Mouse (Mus musculus) heart, postnatal 10 days (tissue): ENCODE measurements around the gene Gli1. TPM values are rescaled to one million over a fixed set of nuclear protein-coding genes. Genes with fewer than 3 reads are reported as not detected.
"Not testable (repeated sequence)": the region's sequence is repeated elsewhere in the genome, so short reads cannot be mapped to it uniquely, and the experiment has no call there.

Experiments used
- DNase-seq, 2 experiments: peaks; one replicate each; pipeline ENCODE4 v3.0.0; 2021
- intact Hi-C: fragments of 180-260 bp; cut with DNase I; formaldehyde crosslinking; loops from one replicate; pipeline ENCODE4 v1.15.1; 2025
- total RNA-seq, 2 experiments: library from RNA; stranded (reverse); gene quantifications; 2 replicates each; pipeline ENCODE4 v1.2.3; 2021

Gli1 gene
- total RNA-seq, 2 experiments from 2014 or later, result 2.1 to 2.5 TPM

DNA sequence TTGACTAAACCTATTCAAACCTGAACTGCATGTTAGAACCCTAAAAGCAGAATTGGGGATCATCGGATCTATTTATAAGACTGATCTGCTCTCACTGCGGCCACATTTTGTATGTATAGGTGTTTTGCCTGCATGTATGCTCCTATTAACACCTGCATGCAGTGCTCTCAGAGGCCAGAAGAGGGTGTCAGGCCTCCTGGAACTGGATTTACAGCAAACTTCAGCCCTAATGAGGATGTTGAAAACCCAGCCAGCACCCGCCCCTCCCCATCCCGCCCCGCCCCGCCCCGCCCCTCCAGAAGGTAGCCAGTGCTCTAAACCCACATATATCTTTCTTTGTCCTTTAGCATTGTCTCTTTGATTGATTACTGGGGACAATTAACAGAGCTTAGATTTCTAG, 17.3 kb downstream of the Gli1 start:
- peak; percentile 41 to 45 for DNase-seq
- intact Hi-C loops, result no loop called here

DNA sequence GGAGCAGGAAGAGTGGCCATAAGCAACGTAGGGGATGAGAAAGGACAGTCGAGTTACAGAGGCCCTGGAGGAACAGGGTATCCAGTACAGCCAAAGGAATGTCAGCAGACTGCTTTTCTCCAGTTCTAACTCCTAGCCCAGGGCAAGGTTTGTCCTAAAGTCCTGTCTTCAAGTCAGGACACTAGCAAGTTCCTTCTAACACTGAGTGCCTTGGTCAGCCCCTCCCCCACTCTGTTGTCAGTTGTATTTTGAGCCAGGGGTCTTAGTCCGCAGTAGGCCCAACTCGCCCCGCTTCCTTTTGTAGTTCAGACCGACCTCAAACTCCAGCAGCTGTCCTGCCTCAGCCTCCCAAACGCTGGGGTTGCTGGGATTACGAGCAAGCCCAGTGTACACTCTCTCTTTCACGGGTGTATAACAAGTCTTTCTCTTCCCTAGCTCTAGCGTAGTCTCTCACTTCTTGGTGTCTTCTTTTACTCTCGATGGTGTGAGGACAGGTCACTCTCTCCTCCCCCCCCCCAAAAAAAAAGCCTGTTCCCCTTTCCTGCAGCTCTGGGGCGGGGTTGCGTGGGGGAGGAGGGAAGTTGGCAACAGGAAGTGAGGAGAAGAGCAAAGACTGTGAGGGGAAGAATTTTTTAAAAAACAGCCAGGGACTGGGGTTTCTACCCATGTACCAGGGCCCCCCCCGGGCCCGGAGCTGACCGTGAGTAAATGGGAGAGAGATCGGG, 18.5 kb downstream of the Gli1 start:
- intact Hi-C loops, result no loop called here
- DNase-seq, result no peak

DNA sequence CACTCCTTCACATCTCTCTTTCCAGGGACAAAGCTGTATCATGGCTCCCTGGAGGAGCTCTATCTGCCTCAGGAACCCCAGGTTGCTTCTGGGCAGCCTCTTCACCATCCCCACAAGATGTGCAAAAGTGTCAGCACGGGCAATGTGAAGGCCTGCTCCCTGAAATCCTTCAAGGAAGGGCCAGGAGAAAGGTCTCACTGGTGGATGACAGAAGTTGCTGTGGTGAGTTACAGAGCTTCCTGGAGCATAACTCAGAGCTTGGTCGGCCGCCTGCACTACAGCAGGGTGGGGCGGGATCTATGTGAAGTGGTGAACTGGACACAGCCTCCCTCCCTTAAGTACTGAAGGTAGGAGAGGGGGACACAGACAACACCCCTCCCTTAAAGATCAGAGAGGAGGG, 19.1 kb downstream of the Gli1 start:
- no peak for DNase-seq
- intact Hi-C loops, result no loop called here

DNA sequence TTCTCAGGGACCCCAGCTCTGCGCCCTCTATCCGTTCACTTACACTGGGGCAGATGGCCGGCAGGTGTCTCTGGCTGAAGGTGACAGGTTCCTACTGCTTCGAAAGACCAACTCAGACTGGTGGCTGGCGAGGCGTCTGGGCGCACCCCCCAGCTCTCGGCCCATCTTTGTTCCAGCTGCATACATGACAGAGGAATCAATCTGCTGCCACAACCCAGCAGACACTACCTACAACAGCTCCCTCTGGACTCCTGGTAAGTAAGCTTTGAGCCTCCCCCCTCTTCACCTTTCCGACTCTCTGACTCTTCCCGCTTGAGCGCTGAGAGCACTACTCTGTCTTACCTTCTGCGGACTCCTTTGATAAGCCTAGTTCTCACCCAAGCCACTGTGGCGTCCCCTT, 19.6 kb downstream of the Gli1 start:
- DNase-seq, result no peak
- intact Hi-C loops, result no loop called here

DNA sequence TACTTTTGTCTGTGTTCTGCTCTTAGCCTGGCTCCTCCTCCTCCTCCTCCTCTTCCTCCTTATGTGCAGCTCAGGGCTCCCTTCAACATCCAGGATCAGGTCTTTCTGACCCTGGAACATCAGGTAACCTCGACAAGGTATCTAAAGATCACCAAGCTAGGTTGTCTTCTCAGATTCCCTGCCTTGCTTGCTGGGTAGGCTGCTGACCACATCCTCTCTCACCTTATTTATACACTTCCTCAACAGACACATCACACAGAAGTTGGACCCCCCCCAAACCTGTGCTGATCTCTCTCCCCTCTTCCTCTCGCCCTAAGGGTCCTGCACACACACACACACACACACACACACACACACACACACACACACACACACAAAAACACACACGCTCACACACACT, 20.2 kb downstream of the Gli1 start, which contains the start of gene Arhgap9:
TSS of gene Arhgap9 (plus strand) at position 344 of the 400 bp plus-strand sequence.
- no peak for DNase-seq
- intact Hi-C loops, result no loop called here

DNA sequence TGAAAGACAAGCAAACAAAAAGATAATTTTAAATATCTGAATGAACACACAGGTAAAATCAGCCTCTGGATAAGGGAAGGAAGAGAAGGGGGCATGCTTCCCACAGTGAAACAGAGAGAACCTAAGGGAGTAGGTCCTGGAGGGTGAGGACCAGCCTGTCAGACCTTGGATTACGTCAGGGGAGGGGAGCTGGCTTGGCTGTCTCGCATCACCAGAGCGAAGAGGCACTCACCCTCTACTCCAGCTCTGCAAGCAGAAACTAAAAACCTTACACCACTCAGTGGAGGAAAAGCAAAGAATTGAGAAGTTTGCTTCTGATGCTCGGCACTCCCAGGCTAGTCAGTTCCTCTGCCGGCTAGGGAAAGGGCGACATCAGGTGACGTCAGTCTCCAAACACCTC, 21.8 kb downstream of the Gli1 start:
- intact Hi-C loops, result no loop called here
- no peak for DNase-seq

DNA sequence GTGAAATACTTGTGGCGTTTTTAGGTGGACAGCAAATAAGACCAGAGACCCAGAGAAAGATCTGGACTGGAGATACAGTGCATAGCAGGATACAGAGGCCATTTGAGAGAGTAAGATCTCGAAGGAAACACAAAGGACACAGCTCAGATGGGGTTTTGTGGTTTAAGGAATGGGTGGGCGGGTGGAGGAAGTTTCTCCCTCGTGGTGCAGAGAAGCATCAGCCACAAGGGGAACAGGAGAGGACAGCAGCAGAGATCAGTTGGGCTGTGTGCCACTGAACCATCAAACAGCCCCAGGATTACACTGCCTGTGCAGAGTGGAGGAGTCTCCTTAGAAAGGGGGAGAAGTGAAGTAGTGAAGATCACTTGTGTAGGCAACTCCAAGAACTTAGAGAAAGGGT, 23.8 kb downstream of the Gli1 start:
- DNase-seq, result no peak
- intact Hi-C loops, result no loop called here

DNA sequence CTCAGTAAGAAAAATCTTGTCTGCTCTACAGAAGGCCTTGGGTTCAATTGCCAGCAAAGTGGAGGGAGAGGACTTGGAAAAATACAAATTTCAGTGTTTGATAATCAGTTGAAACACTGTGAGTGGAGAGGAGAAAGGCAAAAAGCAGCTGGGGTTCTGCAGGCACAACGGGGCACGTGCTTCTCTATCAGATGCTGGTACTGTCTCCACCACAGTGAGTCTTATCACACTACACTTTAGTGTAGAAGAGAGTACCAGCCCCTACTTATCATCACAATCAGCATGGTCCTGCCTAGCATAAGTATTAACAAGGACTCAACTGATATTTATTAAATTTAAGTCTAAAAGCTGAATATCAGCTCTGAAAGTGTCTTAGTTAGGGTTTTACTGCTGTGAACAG, 24.5 kb downstream of the Gli1 start:
- intact Hi-C loops, result no loop called here
- no peak for DNase-seq

DNA sequence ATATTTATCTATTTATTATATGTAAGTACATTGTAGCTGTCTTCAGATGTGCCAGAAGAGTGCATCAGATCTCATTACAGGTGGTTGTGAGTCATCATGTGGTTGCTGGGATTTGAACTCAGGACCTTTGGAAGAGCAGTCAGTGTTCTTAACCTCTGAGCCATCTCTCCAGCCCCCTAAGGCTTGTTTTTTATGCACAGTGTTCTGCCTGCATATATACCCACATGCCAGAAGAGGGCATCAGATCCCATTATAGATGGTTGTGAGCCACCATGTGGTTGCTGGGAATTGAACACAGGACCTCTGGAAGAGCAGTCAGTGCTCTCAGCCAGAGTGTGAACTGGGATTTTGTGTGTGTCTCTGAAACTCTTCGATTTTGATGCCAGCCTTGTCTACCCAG, 26.8 kb downstream of the Gli1 start:
- DNase-seq, intact Hi-C loops: not testable (repeated sequence)

DNA sequence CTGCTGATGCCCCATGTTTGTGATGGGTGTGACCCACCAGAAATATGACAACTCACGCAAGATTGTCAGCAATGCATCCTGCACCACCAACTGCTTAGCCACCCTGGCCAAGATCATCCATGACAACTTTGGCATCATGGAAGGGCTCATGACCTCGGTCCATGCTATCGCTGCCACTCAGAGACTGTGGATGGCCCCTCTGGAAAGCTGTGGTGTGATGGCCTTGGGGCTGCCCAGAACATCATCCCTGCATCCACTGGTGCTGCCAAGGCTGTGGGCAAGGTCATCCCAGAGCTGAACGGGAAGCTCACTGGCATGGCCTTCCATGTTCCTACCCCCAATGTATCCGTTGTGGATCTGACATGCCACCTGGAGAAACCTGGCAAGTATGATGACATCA, 28.3 kb downstream of the Gli1 start:
- intact Hi-C loops, result not testable (repeated sequence)

DNA sequence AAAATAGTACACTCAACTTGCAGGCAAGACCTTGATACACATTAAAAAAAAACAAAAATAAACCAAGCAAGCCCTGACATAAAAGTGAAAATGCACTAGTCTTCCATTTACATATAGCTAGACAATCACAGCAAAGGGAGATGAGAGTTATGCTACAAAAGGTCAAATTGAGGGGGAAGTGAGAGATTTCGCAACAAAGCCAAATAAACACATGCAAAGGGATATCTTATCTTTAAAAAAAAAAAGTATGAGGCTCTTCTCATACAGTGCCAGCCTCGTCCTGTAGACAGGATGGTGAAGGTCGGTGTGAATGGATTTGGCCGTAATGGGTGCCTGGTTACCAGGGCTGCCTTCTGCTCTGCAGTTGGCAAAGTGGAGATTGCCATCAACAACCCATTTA, 28.9 kb downstream of the Gli1 start:
- intact Hi-C loops, result loop anchor here (1.0 kb wide), 2 partner anchors 21 to 48 kb away; no protein-coding TSS in a partner anchor
- DNase-seq, result no peak

More for the DNA sequence above, 28.3 kb downstream of the Gli1 start:
- not testable (repeated sequence) for DNase-seq

DNA sequence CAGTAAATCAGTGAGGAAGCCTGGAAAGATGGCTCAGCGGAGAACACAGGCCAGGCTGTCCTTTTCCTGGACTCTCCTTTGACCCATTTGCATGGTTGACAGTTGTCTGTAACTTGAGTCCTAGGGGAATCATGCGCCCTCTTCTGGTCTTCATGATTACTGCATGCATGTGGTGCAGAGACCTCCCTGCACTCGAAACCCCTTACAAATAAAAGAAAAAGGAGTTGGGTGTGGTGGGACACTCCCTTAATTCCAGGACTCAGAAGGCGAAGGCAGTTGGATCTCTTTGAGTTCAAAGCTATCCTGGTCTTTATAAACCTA, 29.5 kb downstream of the Gli1 start:
- peak; percentile 90 to 93 for DNase-seq
- intact Hi-C loops, result loop anchor here (1.0 kb wide), 2 partner anchors 20 to 47 kb away; no protein-coding TSS in a partner anchor

DNA sequence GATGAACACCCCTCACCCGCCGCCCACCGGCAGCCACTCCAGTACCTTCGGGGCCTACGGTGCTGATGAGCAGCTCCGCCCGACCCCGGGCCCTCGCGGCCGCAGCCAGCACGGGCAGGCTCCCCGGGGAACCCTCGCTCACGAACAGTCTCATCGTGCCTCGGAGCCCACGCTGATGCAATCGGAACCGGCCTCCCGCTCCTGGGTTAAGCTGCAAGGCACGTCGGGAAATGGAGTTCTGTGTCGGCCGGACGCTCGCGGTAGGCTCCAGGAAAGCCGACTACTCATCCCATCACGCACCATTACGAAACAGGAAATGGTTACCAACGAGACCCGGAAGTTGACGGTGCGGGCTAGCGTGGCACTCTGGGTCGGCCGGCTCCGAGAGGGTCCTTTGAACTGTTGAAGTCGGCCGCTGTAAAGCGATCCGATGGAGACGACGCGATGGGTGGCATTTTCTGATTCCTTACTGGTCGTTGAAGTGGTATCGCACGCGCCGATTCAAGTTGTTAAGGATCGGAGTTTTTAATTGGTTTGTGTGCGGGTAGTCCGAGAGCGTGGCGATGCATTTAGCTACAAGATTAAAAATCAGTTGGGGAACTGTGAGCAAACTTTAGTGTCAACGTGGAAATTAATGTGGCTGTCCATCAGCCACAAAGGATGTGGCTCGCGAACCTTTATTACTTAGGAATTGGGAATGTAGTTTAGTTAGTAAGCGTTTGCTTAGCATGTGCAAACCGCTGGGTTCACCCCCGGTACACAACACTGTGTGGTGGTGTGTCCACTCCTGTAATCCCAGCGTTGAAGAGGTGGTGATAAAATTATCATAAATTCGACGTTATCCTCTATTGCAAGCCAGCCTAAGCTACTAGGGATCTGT, 30.1 kb downstream of the Gli1 start, which contains the start of gene Mars:
TSS of gene Mars (minus strand) at position 311 of the 880 bp plus-strand sequence.
- peak; percentile 97 to 98 for DNase-seq
- intact Hi-C loops, result loop anchor here (1.0 kb wide), 2 partner anchors 19 to 46 kb away; no protein-coding TSS in a partner anchor

DNA sequence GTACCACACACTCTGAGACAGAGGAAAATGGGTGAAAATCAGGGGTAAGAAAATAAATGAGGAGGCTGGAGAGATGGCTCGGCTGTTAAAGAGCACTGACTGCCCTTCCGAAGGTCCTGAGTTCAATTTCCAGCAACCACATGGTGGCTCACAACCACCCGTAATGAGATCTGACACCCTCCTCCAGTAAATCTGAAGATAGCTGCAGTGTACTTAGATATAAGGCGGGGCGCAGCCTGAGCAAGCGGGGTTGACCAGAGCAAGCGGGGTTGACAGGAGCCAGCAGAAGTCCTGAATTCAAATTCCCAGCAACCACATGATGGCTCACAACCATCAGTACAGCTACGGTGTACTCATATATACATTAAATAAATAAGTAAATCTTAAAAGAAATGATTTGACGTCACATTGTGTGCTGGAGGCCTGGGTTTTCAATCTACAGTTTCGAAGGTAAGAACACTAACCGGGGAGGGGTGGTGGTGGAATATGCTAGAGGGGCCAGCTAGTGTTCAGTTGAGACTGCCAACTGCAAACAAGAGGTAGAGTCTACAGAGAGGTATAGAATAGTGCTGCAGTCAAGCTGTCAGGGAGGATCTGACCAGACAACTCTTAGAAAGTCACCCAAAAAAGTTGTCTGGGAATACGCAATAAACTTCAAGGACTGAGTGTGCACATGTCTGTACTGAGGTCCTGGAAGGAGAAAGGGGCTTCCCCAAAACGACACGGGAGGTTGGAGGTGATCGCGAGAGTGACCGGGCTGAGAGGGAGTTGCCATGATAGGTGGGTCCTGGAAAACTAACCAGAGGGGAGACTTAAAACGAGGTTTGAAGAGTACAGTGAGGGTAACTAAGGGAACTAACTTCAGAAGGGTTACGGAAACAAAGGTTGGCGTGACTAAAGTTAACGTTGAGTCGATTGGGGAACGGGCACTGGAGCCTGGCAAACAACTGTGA, 31.0 kb downstream of the Gli1 start:
- DNase-seq, result peak in 1 of 2 experiments; percentile 65
- intact Hi-C loops, result no loop called here

DNA sequence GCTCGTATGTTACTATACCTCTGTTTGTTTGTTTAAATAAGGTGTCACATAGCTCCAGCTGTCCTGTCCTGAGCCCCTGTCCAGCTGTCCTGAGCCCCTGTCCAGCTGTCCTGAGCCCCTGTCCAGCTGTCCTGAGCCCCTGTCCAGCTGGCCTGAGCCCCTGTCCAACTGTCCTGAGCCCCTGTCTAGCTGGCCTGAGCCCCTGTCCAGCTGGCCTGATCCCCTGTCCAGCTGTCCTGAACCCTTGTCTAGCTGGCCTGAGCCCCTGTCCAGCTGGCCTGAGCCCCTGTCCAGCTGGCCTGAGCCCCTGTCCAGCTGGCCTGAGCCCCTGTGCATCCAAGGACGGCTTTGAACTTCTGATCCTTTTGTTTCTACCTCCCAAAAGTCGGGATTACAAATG, 32.6 kb downstream of the Gli1 start:
- DNase-seq, intact Hi-C loops: not testable (repeated sequence)

DNA sequence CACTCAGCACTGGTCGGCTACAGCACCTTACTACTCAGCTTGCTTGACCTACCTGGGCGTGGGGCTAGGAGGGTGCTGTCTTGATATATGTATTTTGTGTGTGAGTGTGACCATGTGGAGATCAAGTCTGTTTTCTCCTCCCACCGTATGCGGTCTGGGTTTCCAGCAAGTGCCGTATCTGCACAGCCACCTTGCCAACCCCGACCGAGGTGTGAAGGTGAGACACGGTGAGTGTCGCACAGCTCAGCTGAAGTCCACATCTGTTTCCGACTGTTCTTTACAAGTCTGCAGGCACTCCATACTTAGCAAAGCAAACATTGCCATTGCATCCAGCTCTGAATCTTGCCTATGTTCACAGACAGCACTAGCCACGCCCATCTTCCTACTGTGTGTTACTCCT, 38.6 kb downstream of the Gli1 start:
- intact Hi-C loops, result no loop called here
- no peak for DNase-seq

DNA sequence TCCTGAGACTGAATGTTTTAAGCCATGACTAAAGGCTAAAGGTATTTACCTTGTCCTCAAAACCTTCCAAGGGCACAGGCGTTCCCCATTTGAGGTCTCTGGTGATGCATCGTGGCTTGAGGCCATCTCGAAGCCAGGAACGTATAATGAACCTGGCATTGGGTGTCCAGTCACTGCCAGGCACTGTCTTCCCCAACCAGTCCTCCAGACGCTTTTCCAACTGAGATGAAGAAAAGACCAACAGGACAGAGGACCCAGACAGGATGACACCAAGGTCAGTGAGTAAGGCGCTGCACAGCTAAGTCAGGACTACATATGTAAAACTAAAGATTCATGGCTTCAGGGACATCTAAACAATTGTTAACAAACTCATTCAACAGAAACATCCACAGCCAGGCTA, 41.4 kb downstream of the Gli1 start:
- no peak for DNase-seq

DNA sequence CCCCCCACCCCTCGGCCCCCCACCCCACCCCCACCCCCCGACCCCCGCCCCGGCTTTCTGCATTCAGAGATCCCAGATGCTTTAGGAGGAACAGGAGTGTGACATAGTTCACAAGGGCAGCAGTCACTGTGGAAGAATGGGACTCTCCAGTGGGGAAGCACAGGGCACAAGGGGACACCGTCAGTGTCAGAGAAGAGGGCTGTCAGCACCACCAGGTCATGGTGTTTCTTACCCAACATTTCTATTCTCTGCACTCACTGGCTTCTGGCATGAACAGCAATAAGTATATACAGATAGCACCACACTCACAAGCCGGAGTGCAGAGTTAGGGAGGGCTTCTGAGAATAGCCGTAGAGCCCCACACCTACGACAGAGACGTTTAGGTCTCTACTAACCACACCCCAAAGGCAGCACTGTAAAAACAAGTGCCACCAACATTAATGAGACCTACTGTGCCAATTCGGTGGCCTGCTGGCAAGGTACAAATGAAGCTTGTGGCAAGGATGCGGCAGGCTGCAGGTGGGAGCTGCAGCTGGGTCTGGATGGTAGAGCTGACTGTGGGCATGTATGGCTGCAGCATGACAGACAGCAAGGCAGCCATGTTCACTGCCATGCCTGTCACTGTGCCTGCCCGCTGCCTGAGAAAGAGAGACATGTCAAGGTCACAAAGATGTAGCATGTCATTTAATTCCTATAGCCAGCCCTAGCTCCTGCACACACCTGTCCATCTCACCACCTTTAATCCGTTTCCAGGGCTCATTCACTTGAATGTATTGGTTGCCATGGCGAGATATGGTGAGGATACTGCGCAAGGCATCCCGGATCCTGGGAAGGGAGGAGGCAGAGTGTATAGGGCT, 44.5 kb downstream of the Gli1 start:
- peak in 1 of 2 experiments; percentile 45 for DNase-seq

More for the DNA sequence above, 41.4 kb downstream of the Gli1 start:
- intact Hi-C loops, result no loop called here

More for the DNA sequence above, 44.5 kb downstream of the Gli1 start:
- intact Hi-C loops, result loop anchor here (10.0 kb wide), 1 partner anchor 368 kb away; the partner anchor contains the start of genes Nab2 and Nemp1
